Mouse (Mus musculus) gastrocnemius, adult 2 months (tissue): ENCODE measurements around the gene Nosip. TPM values are rescaled to one million over a fixed set of nuclear protein-coding genes. Genes with fewer than 3 reads are reported as not detected.

Experiments
- DNase-seq: peaks from one replicate; pipeline ENCODE4 v3.0.0; 2022
- H3K27ac ChIP-seq: fragments of 200-600 bp; 2 replicates; pipeline ENCODE4 v1.8.1; 2022; ENCODE audit warnings: mild to moderate bottlenecking
- H3K4me3 ChIP-seq: fragments of 200-600 bp; 2 replicates; pipeline ENCODE4 v1.8.1; 2022; ENCODE audit warnings: mild to moderate bottlenecking, moderate library complexity
- CTCF ChIP-seq: fragments of 200-600 bp; IDR thresholded peaks from 2 replicates; pipeline ENCODE4 v1.8.1; 2022; ENCODE audit warnings: antibody characterized with exemption, mild to moderate bottlenecking, moderate library complexity
- intact Hi-C: fragments of 180-260 bp; cut with DNase I; formaldehyde crosslinking; loops from one replicate; pipeline ENCODE4 v1.15.1; 2025
- total RNA-seq, 2 experiments: library from RNA; stranded (reverse); gene quantifications; 2 replicates each; pipeline ENCODE4 v1.2.3; 2021

Gene Nosip
- total RNA-seq, 2 experiments from 2014 or later = 30.2 to 32.9 TPM

DNA sequence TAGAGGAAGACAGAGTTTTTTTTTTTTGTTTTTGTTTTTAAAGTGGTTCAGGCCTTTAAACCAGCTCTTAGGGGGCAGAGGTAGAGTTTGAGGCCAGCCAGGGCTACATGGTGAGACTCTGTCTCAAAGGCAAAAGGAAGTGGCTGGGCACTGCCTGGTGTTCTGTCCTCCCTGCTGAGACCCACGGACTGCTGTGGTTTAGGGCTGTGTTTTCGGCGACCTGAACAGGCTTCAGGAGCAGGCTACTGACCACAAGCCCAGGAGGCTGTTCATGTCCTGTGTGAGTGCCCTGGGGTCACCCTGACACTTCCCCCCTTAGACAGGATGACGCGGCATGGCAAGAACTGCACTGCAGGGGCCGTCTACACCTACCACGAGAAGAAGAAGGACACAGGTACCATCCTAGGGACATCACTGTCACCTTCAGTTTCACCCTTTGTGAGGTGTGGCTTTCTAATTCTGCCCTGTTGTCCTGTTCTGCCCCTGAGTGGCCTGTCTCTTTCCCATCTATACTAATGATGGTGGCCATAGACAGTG is 11.0 kb downstream of the Nosip start:
- no peak overlapping the region for H3K4me3 ChIP-seq
- TF ChIP-seq CTCF = no peak
- no peak for DNase-seq
- peak overlapping the region; percentile 88; the same call in 1 of the 2 replicates for H3K27ac ChIP-seq
- intact Hi-C loops = no loop called here

GRCm38 (mm10) chr7:45073949-45074348 is 11.7 kb downstream of the Nosip start:
- DNase-seq = no peak
- Histone ChIP-seq H3K4me3 (no peak overlapping the region), H3K27ac (peak overlapping the region; percentile 88)
- TF ChIP-seq CTCF = no peak
- intact Hi-C loops = no loop called here

GRCm38 (mm10) chr7:45075405-45075804 is 13.2 kb downstream of the Nosip start:
- H3K4me3 ChIP-seq = peak overlapping the region; percentile 45
- DNase-seq = peak; percentile 84
- TF ChIP-seq CTCF = no peak
- intact Hi-C loops = no loop called here
- peak overlapping the region; percentile 88 for H3K27ac ChIP-seq

DNA sequence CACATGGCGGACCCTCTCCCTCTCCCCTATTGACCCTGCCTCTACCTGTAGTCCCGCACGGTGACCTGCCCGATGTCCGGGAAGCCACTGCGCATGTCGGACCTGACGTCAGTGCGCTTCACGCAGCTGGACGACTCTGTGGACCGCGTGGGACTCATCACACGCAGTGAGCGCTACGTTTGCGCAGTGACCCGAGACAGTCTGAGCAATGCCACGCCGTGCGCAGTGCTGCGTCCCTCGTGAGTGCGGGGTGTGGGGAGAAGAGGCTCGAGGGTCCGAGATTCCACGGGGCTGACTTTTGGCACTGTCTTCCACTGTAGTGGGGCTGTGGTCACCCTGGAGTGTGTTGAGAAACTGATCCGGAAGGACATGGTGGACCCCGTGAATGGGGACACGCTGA is 14.3 kb downstream of the Nosip start:
- intact Hi-C loops = no loop called here
- DNase-seq = no peak
- Histone ChIP-seq H3K4me3 (no peak overlapping the region), H3K27ac (peak overlapping the region; percentile 88)
- no peak for TF ChIP-seq CTCF

GRCm38 (mm10) chr7:45077322-45077721 is 15.1 kb downstream of the Nosip start:
- no peak for TF ChIP-seq CTCF
- no peak for DNase-seq
- intact Hi-C loops = no loop called here
- Histone ChIP-seq H3K4me3 (no peak overlapping the region), H3K27ac (no peak overlapping the region)

DNA sequence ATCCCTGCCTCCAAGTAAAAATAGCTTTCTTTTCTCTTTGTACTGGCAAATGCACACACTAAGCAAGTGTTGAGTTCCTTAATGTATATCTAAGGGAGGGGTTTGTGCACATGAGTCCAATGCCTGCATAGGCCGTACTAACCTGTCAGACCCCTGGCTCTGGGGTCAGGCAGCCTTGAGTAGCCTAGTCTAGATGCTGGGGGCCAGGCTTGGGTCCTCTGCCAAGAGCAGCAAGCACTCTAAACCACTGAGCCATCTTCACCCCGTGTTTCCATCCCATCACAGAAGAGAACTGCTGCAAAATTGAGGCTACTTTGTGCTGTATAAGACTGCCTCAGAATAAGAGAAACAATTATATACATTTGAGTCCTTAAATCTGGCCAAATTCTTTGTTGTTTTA is 15.6 kb downstream of the Nosip start:
- intact Hi-C loops = loop anchor here (2.0 kb wide), 1 partner anchor 121 kb away; no protein-coding TSS in a partner anchor
- DNase-seq = no peak
- no peak overlapping the region for H3K27ac ChIP-seq
- H3K4me3 ChIP-seq = no peak overlapping the region
- no peak for TF ChIP-seq CTCF

DNA sequence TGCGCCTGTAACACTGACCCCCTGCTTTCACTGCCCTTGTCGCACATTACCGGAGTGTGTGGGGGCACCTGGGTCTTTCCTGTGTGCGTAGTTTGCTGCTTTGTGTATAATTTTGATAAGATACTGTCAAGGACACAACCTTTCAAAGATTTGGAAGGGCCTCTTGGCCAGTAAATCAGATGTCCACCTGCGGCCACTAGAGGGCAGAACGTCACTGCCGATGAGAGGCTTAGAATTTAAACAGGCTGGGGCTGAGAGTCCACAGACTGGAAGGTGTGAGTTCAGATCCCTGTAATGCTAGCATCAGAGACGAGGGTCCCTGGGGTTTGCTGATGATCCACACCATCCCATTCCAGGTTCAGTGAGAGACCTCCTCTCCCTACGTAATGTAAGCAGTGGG is 16.3 kb downstream of the Nosip start:
- TF ChIP-seq CTCF = peak; percentile 87
- 0 out of 2 replicates have a peak overlapping the region, but pooled peaks have one; percentile 35 for H3K27ac ChIP-seq
- H3K4me3 ChIP-seq = no peak overlapping the region
- DNase-seq = peak; percentile 85
- intact Hi-C loops = loop anchor here (2.0 kb wide), 1 partner anchor 120 kb away; no protein-coding TSS in a partner anchor

DNA sequence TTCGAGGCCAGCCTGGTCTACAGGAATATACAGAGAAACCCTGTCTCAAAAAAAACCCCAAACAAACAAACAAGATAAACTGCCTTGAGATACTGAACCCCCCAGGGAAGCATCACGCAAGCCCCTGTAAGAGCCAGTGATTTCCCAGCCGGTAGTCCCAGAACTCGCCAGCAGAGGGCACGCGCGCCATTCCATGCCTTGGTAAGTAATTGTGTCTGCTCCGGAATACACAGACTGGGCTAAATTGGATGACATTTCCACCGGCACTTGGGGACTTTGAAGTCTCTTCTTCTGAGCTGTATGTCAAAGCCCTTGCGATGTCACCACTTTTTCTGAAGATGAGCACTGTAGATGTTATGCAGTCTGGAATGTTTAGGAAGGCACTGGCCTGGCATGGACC is 17.6 kb downstream of the Nosip start:
- intact Hi-C loops = loop anchor here (1.0 to 5.0 kb wide), 3 partner anchors 42 to 119 kb away; partner anchors contain the start of genes Flt3l, Gm45713 and Rps11
- DNase-seq = peak; percentile 93
- peak; percentile 92 for TF ChIP-seq CTCF
- H3K4me3 ChIP-seq = 0 out of 2 replicates have a peak overlapping the region, but pooled peaks have one; percentile 27
- H3K27ac ChIP-seq = peak overlapping the region; percentile 57

DNA sequence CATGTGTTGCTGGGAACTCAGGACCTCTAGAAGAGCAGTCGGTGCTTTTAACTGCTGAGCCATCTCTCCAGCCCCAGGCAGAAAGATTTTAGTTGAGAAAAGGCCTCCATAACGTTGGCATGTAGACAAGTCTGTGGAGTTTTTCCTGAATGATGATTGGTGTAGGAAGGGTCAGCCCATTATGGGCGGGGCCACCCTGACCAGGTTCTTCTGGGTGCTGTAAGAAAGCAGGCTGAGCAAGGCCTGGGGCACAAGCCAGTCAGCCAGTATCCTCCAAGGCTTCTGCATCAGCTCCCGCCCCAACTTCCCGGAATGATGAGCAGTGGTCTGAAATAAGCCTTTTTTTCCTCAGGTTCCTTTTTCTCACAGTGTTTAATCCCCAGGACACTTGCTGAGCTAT is 18.8 kb downstream of the Nosip start:
- no peak overlapping the region for H3K4me3 ChIP-seq
- TF ChIP-seq CTCF = no peak
- intact Hi-C loops = loop anchor here (5.0 kb wide), 1 partner anchor 41 kb away; the partner anchor contains the start of gene Rps11
- DNase-seq = no peak
- H3K27ac ChIP-seq = peak overlapping the region; percentile 85

DNA sequence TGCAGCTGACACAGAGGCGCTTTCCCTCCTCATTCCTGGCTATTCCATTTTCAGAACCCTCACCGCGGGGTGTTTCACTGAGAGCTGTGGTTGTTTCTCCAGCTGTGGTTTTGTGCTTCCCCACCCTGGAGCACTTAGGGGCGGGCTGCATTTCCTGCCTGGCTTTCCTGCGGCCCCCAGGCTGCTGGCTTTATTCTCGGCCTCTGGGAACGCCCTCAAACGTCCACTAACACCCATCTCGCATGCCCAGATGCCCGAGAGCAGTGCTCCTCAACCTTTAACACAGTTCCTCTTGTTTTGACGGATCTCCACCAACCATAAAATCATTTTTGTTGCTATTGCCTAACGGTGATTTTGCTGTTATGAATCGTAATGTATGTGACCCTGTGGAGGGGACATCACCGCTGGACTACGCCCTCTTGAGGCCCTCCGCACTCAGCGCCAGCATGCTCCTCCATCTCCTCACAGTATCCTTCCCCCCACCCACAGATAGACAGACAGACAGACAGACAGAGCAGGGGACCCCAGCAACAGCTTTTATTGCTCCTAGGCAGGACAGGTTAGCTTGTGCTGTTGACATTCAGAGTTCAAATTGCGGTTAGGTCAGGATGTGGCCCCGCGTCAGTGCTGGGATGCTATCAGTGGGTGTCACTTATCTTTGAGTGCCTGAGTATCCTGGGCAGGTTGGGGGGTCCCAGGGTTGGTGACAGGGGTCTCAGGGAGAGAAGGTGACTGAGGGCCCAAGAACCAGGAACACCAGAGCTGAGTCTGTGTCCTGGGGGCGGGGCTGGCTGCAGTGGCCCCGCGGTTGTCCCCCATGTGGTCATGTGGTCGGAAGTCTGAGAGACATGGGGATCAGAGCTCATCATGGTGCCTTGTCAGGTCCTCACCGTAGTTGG is 20.4 kb downstream of the Nosip start:
- H3K27ac ChIP-seq = peak overlapping the region; percentile 85
- peak; percentile 76 for DNase-seq
- no peak for TF ChIP-seq CTCF
- intact Hi-C loops = loop anchor here (2.0 to 5.0 kb wide), 2 partner anchors 20 to 40 kb away; partner anchors contain the start of genes Fcgrt and Rps11
- peak overlapping the region; percentile 50 for H3K4me3 ChIP-seq

GRCm38 (mm10) chr7:45083300-45083890 is 21.2 kb downstream of the Nosip start:
- intact Hi-C loops = loop anchor here (2.0 to 5.0 kb wide), 2 partner anchors 19 to 39 kb away; partner anchors contain the start of genes Fcgrt and Rps11
- DNase-seq = no peak
- TF ChIP-seq CTCF = no peak
- Histone ChIP-seq H3K4me3 (peak overlapping the region; percentile 10), H3K27ac (peak overlapping the region; percentile 85)

DNA sequence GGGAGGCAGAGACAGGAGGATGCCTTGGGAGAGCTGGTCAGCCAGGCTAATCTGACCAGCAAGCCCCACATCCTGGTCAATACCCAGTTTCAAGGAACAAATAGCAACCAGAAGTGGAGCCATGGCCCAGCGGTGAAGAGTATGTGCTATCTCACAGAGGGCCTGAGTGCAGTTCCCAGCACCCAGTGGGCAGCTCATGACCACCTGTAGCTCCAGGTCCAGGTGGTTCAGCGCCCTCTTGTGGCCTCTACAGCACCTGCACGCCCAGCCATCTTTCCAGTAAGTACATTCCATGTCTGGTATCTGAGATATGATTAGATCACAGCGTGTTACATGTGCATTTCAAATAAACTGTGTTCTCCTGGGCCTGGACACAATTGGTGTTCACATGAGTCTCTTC is 23.9 kb downstream of the Nosip start:
- Histone ChIP-seq H3K27ac (no peak overlapping the region), H3K4me3 (no peak overlapping the region)
- DNase-seq = no peak
- peak; percentile 9; the same call in 1 of the 2 replicates for TF ChIP-seq CTCF
- intact Hi-C loops = no loop called here
